Mouse (Mus musculus): ENCODE results near the gene Zkscan2. TPM values are rescaled to one million over a fixed set of nuclear protein-coding genes. Genes with fewer than 3 reads are reported as not detected.

The Zkscan2 gene
- polyA plus RNA-seq, 1 experiment from 2014 or later = 2.8 TPM

DNA sequence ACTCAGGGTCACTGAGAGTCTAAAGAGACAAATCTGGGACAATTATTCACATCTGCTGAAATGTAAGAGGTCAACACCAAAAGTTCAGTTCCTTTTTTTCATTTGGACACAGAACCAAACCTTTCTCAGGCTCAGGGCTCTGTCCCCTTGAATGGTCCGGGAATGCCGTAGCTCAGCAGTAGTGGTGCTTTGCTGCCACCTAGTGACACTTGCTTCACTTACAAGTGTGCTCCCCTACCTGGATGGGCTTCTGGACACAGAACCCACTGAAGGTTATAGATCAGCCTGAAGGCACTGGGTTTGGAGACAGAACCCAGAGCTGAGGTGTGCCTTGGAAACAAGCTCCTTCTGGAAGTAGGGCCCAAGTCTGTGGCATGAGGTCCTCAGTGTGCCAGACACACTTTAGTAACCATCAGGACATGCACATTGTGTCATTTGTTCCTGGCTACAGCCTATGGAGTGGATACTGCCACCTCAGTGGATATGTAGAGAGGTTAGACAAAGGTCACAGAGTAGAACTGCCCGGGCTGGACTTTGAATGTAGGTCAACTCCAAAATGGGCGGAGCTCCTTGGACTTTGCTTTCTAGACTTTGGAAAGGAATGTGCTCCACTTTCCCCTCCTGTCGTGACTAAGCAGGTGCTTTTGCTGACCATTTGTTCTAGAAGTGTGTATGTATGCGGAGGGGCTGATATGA, 34.4 kb downstream of the Zkscan2 start:
- peak; percentile 83; the same call in 1 of the 2 replicates for ATAC-seq (ENCODE audit: low FRiP score, low TSS enrichment)
- peaks cover 4% of the 10 kb centered on the region; the same call in 1 of the 2 replicates for H3K4me1 ChIP-seq (ENCODE audit: insufficient read depth, low read length)
- no peak overlapping the region for H3K4me3 ChIP-seq (ENCODE audit: low read length)
- no peaks in the 10 kb centered on the region for H3K9me3 ChIP-seq (ENCODE audit: low read length)
- WGBS = 32% methylated on average over 6 of the region's 6 CpGs
- H3K27ac ChIP-seq (ENCODE audit: low read length) = no peak overlapping the region
- H3K36me3 ChIP-seq (ENCODE audit: insufficient read depth, low read length) = no peaks in the 10 kb centered on the region
- H3K9ac ChIP-seq (replicated peaks; ENCODE audit: low read length) = no peak overlapping the region
- H3K4me2 ChIP-seq (replicated peaks; ENCODE audit: low read depth, low read length) = no peak overlapping the region
- no peaks in the 10 kb centered on the region for H3K27me3 ChIP-seq (ENCODE audit: insufficient read depth, low read length)

GRCm38 (mm10) chr7:123463569-123463968, 36.7 kb downstream of the Zkscan2 start:
- Histone ChIP-seq H3K27ac (ENCODE audit: low read length) (no peak overlapping the region), H3K27me3 (ENCODE audit: insufficient read depth, low read length) (no peaks in the 10 kb centered on the region), H3K4me1 (ENCODE audit: insufficient read depth, low read length) (peaks cover 4% of the 10 kb centered on the region; the same call in 1 of the 2 replicates), H3K9me3 (ENCODE audit: low read length) (no peaks in the 10 kb centered on the region), H3K4me2 (replicated peaks; ENCODE audit: low read depth, low read length) (no peak overlapping the region), H3K4me3 (ENCODE audit: low read length) (no peak overlapping the region), H3K36me3 (ENCODE audit: insufficient read depth, low read length) (no peaks in the 10 kb centered on the region), H3K9ac (replicated peaks; ENCODE audit: low read length) (no peak overlapping the region)
- 82% methylated on average over 4 of the region's 4 CpGs for WGBS
- no peak for ATAC-seq (ENCODE audit: low FRiP score, low TSS enrichment)

DNA sequence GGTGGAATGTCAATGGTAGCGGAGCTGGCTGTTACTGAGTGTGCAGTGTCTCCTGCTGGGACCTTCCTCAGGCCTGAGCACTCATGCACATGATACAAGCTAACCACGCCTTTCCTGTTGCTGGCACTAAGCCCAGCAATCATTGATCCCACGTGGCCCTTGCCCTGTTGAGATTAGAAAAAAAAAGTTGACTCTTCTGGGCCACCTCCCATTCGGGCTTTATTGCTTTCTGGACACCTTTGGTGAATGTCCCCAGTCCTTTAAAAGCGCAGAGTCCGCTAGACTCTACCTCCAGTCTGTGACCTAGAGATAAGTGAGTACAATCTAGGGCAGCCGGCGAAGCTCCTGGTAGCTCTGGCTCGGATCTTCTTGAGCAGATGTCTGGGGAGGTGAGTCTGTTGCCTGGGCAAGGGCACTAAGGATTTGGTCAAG, 38.2 kb downstream of the Zkscan2 start, which contains the start of gene Aqp8:
Gene Aqp8, plus strand, starts transcription at position 222 of the 432 bp plus-strand sequence.
- ATAC-seq (ENCODE audit: low FRiP score, low TSS enrichment) = peak; percentile 64
- Histone ChIP-seq H3K4me2 (replicated peaks; ENCODE audit: low read depth, low read length) (no peak within 1 kb of the TSS), H3K9ac (replicated peaks; ENCODE audit: low read length) (no peak within 1 kb of the TSS), H3K9me3 (ENCODE audit: low read length) (no peaks in the 10 kb centered on the region), H3K4me1 (ENCODE audit: insufficient read depth, low read length) (peaks cover 4% of the 10 kb centered on the region; the same call in 1 of the 2 replicates), H3K4me3 (ENCODE audit: low read length) (no peak within 1 kb of the TSS), H3K36me3 (ENCODE audit: insufficient read depth, low read length) (no peaks in the 10 kb centered on the region), H3K27me3 (ENCODE audit: insufficient read depth, low read length) (no peaks in the 10 kb centered on the region), H3K27ac (ENCODE audit: low read length) (no peak within 1 kb of the TSS)
- 54% methylated on average over 9 of the region's 9 CpGs for whole genome bisulfite sequencing

- H3K4me3 ChIP-seq (ENCODE audit: low read length) = no peak overlapping the region
- no peaks in the 10 kb centered on the region for H3K9me3 ChIP-seq (ENCODE audit: low read length)
- ATAC-seq (ENCODE audit: low FRiP score, low TSS enrichment) = no peak
- H3K4me1 ChIP-seq (ENCODE audit: insufficient read depth, low read length) = peaks cover 4% of the 10 kb centered on the region; the same call in 1 of the 2 replicates
- WGBS = 86% methylated on average over 4 of the region's 4 CpGs
- no peak overlapping the region for H3K27ac ChIP-seq (ENCODE audit: low read length)
- H3K9ac ChIP-seq (replicated peaks; ENCODE audit: low read length) = no peak overlapping the region
- H3K27me3 ChIP-seq (ENCODE audit: insufficient read depth, low read length) = no peaks in the 10 kb centered on the region
- no peak overlapping the region for H3K4me2 ChIP-seq (replicated peaks; ENCODE audit: low read depth, low read length)
- H3K36me3 ChIP-seq (ENCODE audit: insufficient read depth, low read length) = no peaks in the 10 kb centered on the region
These were observed 38.9 kb downstream of the Zkscan2 start for GRCm38 (mm10) chr7:123461316-123461715.

DNA sequence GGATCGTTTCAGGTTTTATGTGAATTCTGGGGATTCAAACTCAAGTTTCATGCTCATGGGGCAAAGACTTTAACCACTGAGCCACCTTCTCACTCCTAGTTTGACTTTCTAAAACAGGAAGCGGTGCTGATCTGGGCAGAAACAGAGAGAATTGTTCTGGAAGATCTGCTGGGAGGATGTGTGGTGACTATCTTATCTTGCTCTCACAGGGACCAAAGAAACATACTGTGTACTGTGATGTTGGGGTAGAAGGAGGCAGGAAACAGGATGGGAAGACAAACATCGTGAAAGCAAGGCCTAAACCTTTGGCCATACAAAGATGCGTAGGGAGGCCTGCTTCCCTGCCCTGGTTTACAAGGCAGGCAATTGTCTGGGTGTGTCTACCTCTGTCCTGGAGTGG, 41.0 kb downstream of the Zkscan2 start:
- Histone ChIP-seq H3K4me3 (ENCODE audit: low read length) (no peak overlapping the region), H3K36me3 (ENCODE audit: insufficient read depth, low read length) (no peaks in the 10 kb centered on the region), H3K9me3 (ENCODE audit: low read length) (no peaks in the 10 kb centered on the region), H3K27me3 (ENCODE audit: insufficient read depth, low read length) (no peaks in the 10 kb centered on the region), H3K9ac (replicated peaks; ENCODE audit: low read length) (no peak overlapping the region), H3K4me1 (ENCODE audit: insufficient read depth, low read length) (peaks cover 4% of the 10 kb centered on the region; the same call in 1 of the 2 replicates), H3K27ac (ENCODE audit: low read length) (no peak overlapping the region), H3K4me2 (replicated peaks; ENCODE audit: low read depth, low read length) (no peak overlapping the region)
- WGBS = 82% methylated on average over 4 of the region's 4 CpGs
- ATAC-seq (ENCODE audit: low FRiP score, low TSS enrichment) = no peak

DNA sequence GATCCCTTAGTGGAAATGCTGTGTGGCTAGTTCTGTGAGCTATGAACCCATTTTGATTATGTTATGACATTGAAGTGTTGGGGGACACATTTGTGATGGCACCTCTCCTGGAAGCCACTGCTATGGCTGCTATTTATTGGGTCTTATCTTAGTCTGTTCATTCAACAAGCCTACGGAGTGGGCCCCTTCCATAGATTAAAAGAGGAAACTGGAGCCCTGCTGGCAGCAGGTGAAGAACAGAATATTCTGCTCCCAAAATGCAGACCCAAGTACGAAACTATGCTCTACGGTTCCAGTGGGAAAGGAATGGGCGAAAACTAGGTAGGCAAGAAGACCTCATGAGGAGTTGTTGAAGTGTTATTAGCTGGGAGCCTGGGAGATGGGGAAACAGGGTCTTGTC, 41.9 kb downstream of the Zkscan2 start:
- no peak for ATAC-seq (ENCODE audit: low FRiP score, low TSS enrichment)
- 88% methylated on average over 4 of the region's 4 CpGs for WGBS
- H3K4me1 ChIP-seq (ENCODE audit: insufficient read depth, low read length) = peaks cover 5% of the 10 kb centered on the region; the same call in 1 of the 2 replicates
- H3K4me3 ChIP-seq (ENCODE audit: low read length) = no peak overlapping the region
- H3K36me3 ChIP-seq (ENCODE audit: insufficient read depth, low read length) = no peaks in the 10 kb centered on the region
- H3K27me3 ChIP-seq (ENCODE audit: insufficient read depth, low read length) = no peaks in the 10 kb centered on the region
- no peak overlapping the region for H3K9ac ChIP-seq (replicated peaks; ENCODE audit: low read length)
- H3K9me3 ChIP-seq (ENCODE audit: low read length) = no peaks in the 10 kb centered on the region
- H3K27ac ChIP-seq (ENCODE audit: low read length) = no peak overlapping the region
- H3K4me2 ChIP-seq (replicated peaks; ENCODE audit: low read depth, low read length) = no peak overlapping the region

DNA sequence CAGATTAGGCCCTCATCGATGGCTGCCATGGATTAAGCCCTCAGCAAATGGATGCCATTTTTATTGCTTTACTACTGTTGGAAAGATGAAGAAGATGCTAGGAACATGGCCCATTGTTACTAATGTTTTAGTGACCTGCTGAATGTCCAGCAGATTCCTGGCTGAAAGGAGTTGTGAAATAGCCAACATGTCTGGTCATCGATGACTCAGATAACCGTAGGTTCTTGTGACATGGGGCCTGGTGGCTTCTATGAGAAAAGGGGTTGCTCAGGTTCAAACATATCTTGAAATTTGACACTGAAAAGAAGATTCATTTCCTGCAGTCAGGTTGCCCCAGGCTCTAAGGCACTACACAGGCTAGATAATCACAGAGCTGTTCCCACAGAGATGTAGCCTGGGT, 45.2 kb downstream of the Zkscan2 start:
- Histone ChIP-seq H3K9ac (replicated peaks; ENCODE audit: low read length) (no peak overlapping the region), H3K27me3 (ENCODE audit: insufficient read depth, low read length) (no peaks in the 10 kb centered on the region), H3K4me2 (replicated peaks; ENCODE audit: low read depth, low read length) (no peak overlapping the region), H3K4me1 (ENCODE audit: insufficient read depth, low read length) (peaks cover 9% of the 10 kb centered on the region; the same call in 1 of the 2 replicates), H3K9me3 (ENCODE audit: low read length) (no peaks in the 10 kb centered on the region), H3K4me3 (ENCODE audit: low read length) (no peak overlapping the region), H3K36me3 (ENCODE audit: insufficient read depth, low read length) (no peaks in the 10 kb centered on the region), H3K27ac (ENCODE audit: low read length) (no peak overlapping the region)
- no peak for ATAC-seq (ENCODE audit: low FRiP score, low TSS enrichment)
- WGBS = 86% methylated on average over 3 of the region's 3 CpGs

GRCm38 (mm10) chr7:123453066-123453465, 47.2 kb downstream of the Zkscan2 start:
- Histone ChIP-seq H3K4me1 (ENCODE audit: insufficient read depth, low read length) (peaks cover 9% of the 10 kb centered on the region; the same call in 1 of the 2 replicates), H3K4me2 (replicated peaks; ENCODE audit: low read depth, low read length) (no peak overlapping the region), H3K27me3 (ENCODE audit: insufficient read depth, low read length) (no peaks in the 10 kb centered on the region), H3K9ac (replicated peaks; ENCODE audit: low read length) (no peak overlapping the region), H3K4me3 (ENCODE audit: low read length) (no peak overlapping the region), H3K36me3 (ENCODE audit: insufficient read depth, low read length) (no peaks in the 10 kb centered on the region), H3K27ac (ENCODE audit: low read length) (peak overlapping the region; percentile 24; the same call in 1 of the 2 replicates), H3K9me3 (ENCODE audit: low read length) (no peaks in the 10 kb centered on the region)
- 58% methylated on average over 8 of the region's 8 CpGs for WGBS
- ATAC-seq (ENCODE audit: low FRiP score, low TSS enrichment) = no peak

DNA sequence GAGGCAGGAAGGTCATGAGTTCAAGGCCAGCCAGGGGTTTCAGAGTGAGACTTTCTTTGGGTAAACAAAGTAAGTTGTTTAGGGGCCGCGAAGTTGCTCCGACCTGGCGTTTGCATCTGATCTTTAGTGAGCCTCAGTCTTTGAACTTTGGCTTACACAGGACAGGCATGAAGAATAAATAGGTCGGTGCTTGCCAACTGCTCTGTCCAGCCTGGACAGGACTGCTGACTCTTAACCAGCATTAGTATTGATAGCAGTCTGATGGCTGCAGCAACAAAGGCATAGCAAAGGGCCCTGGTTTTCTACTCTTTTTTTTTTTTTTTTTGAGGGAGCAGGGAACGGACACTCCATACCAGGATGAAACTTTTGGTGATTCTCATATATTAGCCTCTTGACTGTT, 47.7 kb downstream of the Zkscan2 start:
- ATAC-seq (ENCODE audit: low FRiP score, low TSS enrichment) = no peak

GRCm38 (mm10) chr7:123450515-123450914, 49.7 kb downstream of the Zkscan2 start:
- WGBS = 85% methylated on average over 2 of the region's 2 CpGs
- Histone ChIP-seq H3K9me3 (ENCODE audit: low read length) (no peaks in the 10 kb centered on the region), H3K4me3 (ENCODE audit: low read length) (no peak overlapping the region), H3K36me3 (ENCODE audit: insufficient read depth, low read length) (no peaks in the 10 kb centered on the region), H3K27ac (ENCODE audit: low read length) (no peak overlapping the region), H3K4me2 (replicated peaks; ENCODE audit: low read depth, low read length) (no peak overlapping the region), H3K27me3 (ENCODE audit: insufficient read depth, low read length) (no peaks in the 10 kb centered on the region), H3K4me1 (ENCODE audit: insufficient read depth, low read length) (peaks cover 9% of the 10 kb centered on the region; the same call in 1 of the 2 replicates), H3K9ac (replicated peaks; ENCODE audit: low read length) (no peak overlapping the region)
- no peak for ATAC-seq (ENCODE audit: low FRiP score, low TSS enrichment)

More for the DNA sequence above, 47.7 kb downstream of the Zkscan2 start:
- Histone ChIP-seq H3K27me3 (ENCODE audit: insufficient read depth, low read length) (no peaks in the 10 kb centered on the region), H3K36me3 (ENCODE audit: insufficient read depth, low read length) (no peaks in the 10 kb centered on the region), H3K4me3 (ENCODE audit: low read length) (no peak overlapping the region), H3K9ac (replicated peaks; ENCODE audit: low read length) (no peak overlapping the region), H3K4me2 (replicated peaks; ENCODE audit: low read depth, low read length) (no peak overlapping the region), H3K27ac (ENCODE audit: low read length) (no peak overlapping the region), H3K4me1 (ENCODE audit: insufficient read depth, low read length) (peaks cover 9% of the 10 kb centered on the region; the same call in 1 of the 2 replicates), H3K9me3 (ENCODE audit: low read length) (no peaks in the 10 kb centered on the region)
- 36% methylated on average over 6 of the region's 6 CpGs for WGBS

Measured in kidney, embryonic 16.5 days (tissue).